Mouse (Mus musculus): ENCODE measurements at regions not wholly inside any gene's neighbourhood (a gene's known extent, or its start where the extent isn't known, plus 50 kb on each side); places are given as distances from the start of the nearest gene placed in this dataset.
"Not testable (repeated sequence)": the region's sequence is repeated elsewhere in the genome, so short reads cannot be mapped to it uniquely, and the experiment has no call there.

GRCm38 (mm10) chr15:43735697-43736096, 3601.5 kb downstream of the 9330182O14Rik start:
- Histone ChIP-seq H3K27ac (ENCODE audit: low read depth, low read length) (no peak overlapping the region), H3K9ac (ENCODE audit: low read depth, low read length) (no peak overlapping the region), H3K27me3 (ENCODE audit: control insufficient read depth, insufficient read depth, low read length) (no peaks in the 10 kb centered on the region), H3K9me3 (ENCODE audit: control insufficient read depth, low read length) (no peaks in the 10 kb centered on the region), H3K36me3 (ENCODE audit: control insufficient read depth, insufficient read depth, low read length) (no peaks in the 10 kb centered on the region), H3K4me1 (replicated peaks; ENCODE audit: control insufficient read depth, insufficient read depth, low read length) (no peaks in the 10 kb centered on the region), H3K4me3 (ENCODE audit: low read depth, low read length) (no peak overlapping the region), H3K4me2 (replicated peaks; ENCODE audit: low read depth, low read length) (no peak overlapping the region)
- ATAC-seq (ENCODE audit: low FRiP score): no peak
- 87% methylated on average over 3 of the region's 3 CpGs for WGBS
- no peak for DNase-seq (ENCODE audit: low spot score)

- no peak overlapping the region for H3K4me3 ChIP-seq (ENCODE audit: low read depth, low read length)
- no peaks in the 10 kb centered on the region for H3K9me3 ChIP-seq (ENCODE audit: control insufficient read depth, low read length)
- DNase-seq (ENCODE audit: low spot score) (peak; percentile 58), ATAC-seq (ENCODE audit: low FRiP score) (no peak)
- 26% methylated on average over 3 of the region's 3 CpGs for WGBS
- H3K9ac ChIP-seq (ENCODE audit: low read depth, low read length): no peak overlapping the region
- no peaks in the 10 kb centered on the region for H3K4me1 ChIP-seq (replicated peaks; ENCODE audit: control insufficient read depth, insufficient read depth, low read length)
- H3K36me3 ChIP-seq (ENCODE audit: control insufficient read depth, insufficient read depth, low read length): no peaks in the 10 kb centered on the region
- no peak overlapping the region for H3K27ac ChIP-seq (ENCODE audit: low read depth, low read length)
- no peaks in the 10 kb centered on the region for H3K27me3 ChIP-seq (ENCODE audit: control insufficient read depth, insufficient read depth, low read length)
- no peak overlapping the region for H3K4me2 ChIP-seq (replicated peaks; ENCODE audit: low read depth, low read length)
Measured at GRCm38 (mm10) chr15:43758256-43758655, 3624.1 kb downstream of the 9330182O14Rik start.

GRCm38 (mm10) chr15:43764606-43765005, 3630.4 kb downstream of the 9330182O14Rik start:
- WGBS: 88% methylated on average over 2 of the region's 2 CpGs
- no peak for DNase-seq (ENCODE audit: low spot score)
- no peak overlapping the region for H3K4me2 ChIP-seq (replicated peaks; ENCODE audit: low read depth, low read length)
- no peak overlapping the region for H3K4me3 ChIP-seq (ENCODE audit: low read depth, low read length)
- H3K27me3 ChIP-seq (ENCODE audit: control insufficient read depth, insufficient read depth, low read length): no peaks in the 10 kb centered on the region
- no peak overlapping the region for H3K9ac ChIP-seq (ENCODE audit: low read depth, low read length)
- ATAC-seq (ENCODE audit: low FRiP score): no peak
- no peaks in the 10 kb centered on the region for H3K9me3 ChIP-seq (ENCODE audit: control insufficient read depth, low read length)
- no peaks in the 10 kb centered on the region for H3K36me3 ChIP-seq (ENCODE audit: control insufficient read depth, insufficient read depth, low read length)
- H3K27ac ChIP-seq (ENCODE audit: low read depth, low read length): no peak overlapping the region
- no peaks in the 10 kb centered on the region for H3K4me1 ChIP-seq (replicated peaks; ENCODE audit: control insufficient read depth, insufficient read depth, low read length)

- H3K4me1 ChIP-seq (replicated peaks; ENCODE audit: control insufficient read depth, insufficient read depth, low read length): no peaks in the 10 kb centered on the region
- no peak overlapping the region for H3K4me2 ChIP-seq (replicated peaks; ENCODE audit: low read depth, low read length)
- WGBS: 42% methylated on average over 3 of the region's 3 CpGs
- H3K27ac ChIP-seq (ENCODE audit: low read depth, low read length): no peak overlapping the region
- peak; percentile 44 for DNase-seq (ENCODE audit: low spot score)
- peak; percentile 45; the same call in 1 of the 2 replicates for ATAC-seq (ENCODE audit: low FRiP score)
- no peaks in the 10 kb centered on the region for H3K9me3 ChIP-seq (ENCODE audit: control insufficient read depth, low read length)
- no peak overlapping the region for H3K9ac ChIP-seq (ENCODE audit: low read depth, low read length)
- no peaks in the 10 kb centered on the region for H3K36me3 ChIP-seq (ENCODE audit: control insufficient read depth, insufficient read depth, low read length)
- H3K27me3 ChIP-seq (ENCODE audit: control insufficient read depth, insufficient read depth, low read length): no peaks in the 10 kb centered on the region
- no peak overlapping the region for H3K4me3 ChIP-seq (ENCODE audit: low read depth, low read length)
Measured at GRCm38 (mm10) chr15:43772718-43773117, 3638.6 kb downstream of the 9330182O14Rik start.

GRCm38 (mm10) chr15:43782126-43782632, 3648.0 kb downstream of the 9330182O14Rik start:
- not testable (repeated sequence) for DNase-seq (ENCODE audit: low spot score); H3K27ac ChIP-seq (ENCODE audit: low read depth, low read length); ATAC-seq (ENCODE audit: low FRiP score); H3K27me3 ChIP-seq (ENCODE audit: control insufficient read depth, insufficient read depth, low read length); H3K4me3 ChIP-seq (ENCODE audit: low read depth, low read length); H3K4me1 ChIP-seq (replicated peaks; ENCODE audit: control insufficient read depth, insufficient read depth, low read length); H3K9ac ChIP-seq (ENCODE audit: low read depth, low read length); H3K4me2 ChIP-seq (replicated peaks; ENCODE audit: low read depth, low read length); H3K36me3 ChIP-seq (ENCODE audit: control insufficient read depth, insufficient read depth, low read length); H3K9me3 ChIP-seq (ENCODE audit: control insufficient read depth, low read length)
- WGBS: 88% methylated on average over 3 of the region's 3 CpGs

GRCm38 (mm10) chr15:43784171-43784570, 3650.0 kb downstream of the 9330182O14Rik start:
- no peaks in the 10 kb centered on the region for H3K9me3 ChIP-seq (ENCODE audit: control insufficient read depth, low read length)
- H3K27me3 ChIP-seq (ENCODE audit: control insufficient read depth, insufficient read depth, low read length): no peaks in the 10 kb centered on the region
- DNase-seq (ENCODE audit: low spot score): no peak
- H3K36me3 ChIP-seq (ENCODE audit: control insufficient read depth, insufficient read depth, low read length): no peaks in the 10 kb centered on the region
- H3K4me2 ChIP-seq (replicated peaks; ENCODE audit: low read depth, low read length): no peak overlapping the region
- no peak overlapping the region for H3K27ac ChIP-seq (ENCODE audit: low read depth, low read length)
- H3K4me3 ChIP-seq (ENCODE audit: low read depth, low read length): no peak overlapping the region
- no peak for ATAC-seq (ENCODE audit: low FRiP score)
- H3K4me1 ChIP-seq (replicated peaks; ENCODE audit: control insufficient read depth, insufficient read depth, low read length): no peaks in the 10 kb centered on the region
- no peak overlapping the region for H3K9ac ChIP-seq (ENCODE audit: low read depth, low read length)
- WGBS: 98% methylated on average over 3 of the region's 3 CpGs

GRCm38 (mm10) chr15:43803342-43803741, 3669.2 kb downstream of the 9330182O14Rik start:
- no peak for ATAC-seq (ENCODE audit: low FRiP score)
- WGBS: 57% methylated on average over 4 of the region's 4 CpGs
- no peaks in the 10 kb centered on the region for H3K4me1 ChIP-seq (replicated peaks; ENCODE audit: control insufficient read depth, insufficient read depth, low read length)
- H3K4me3 ChIP-seq (ENCODE audit: low read depth, low read length): no peak overlapping the region
- no peak overlapping the region for H3K9ac ChIP-seq (ENCODE audit: low read depth, low read length)
- no peak overlapping the region for H3K4me2 ChIP-seq (replicated peaks; ENCODE audit: low read depth, low read length)
- H3K36me3 ChIP-seq (ENCODE audit: control insufficient read depth, insufficient read depth, low read length): no peaks in the 10 kb centered on the region
- H3K27ac ChIP-seq (ENCODE audit: low read depth, low read length): no peak overlapping the region
- no peaks in the 10 kb centered on the region for H3K27me3 ChIP-seq (ENCODE audit: control insufficient read depth, insufficient read depth, low read length)
- H3K9me3 ChIP-seq (ENCODE audit: control insufficient read depth, low read length): no peaks in the 10 kb centered on the region
- DNase-seq (ENCODE audit: low spot score): peak; percentile 1
